Mouse (Mus musculus): ENCODE data around the gene Manbal. TPM values are rescaled to one million over a fixed set of nuclear protein-coding genes. Genes with fewer than 3 reads are reported as not detected.
A peak's percentile ranks its signal among the peaks of the same experiment; 100 is the strongest.

Manbal gene
- polyA plus RNA-seq, 1 experiment, result 68.0 TPM

- no peak for DNase-seq
- Histone ChIP-seq H3K4me3 (ENCODE audit: control insufficient read depth, insufficient read depth, low read length) (no peak overlapping the region), H3K27ac (ENCODE audit: control insufficient read depth, insufficient read depth, low read length) (no peak overlapping the region), H3K4me1 (replicated peaks; ENCODE audit: control insufficient read depth, insufficient read depth, low read length) (no peaks in the 10 kb centered on the region), H3K36me3 (ENCODE audit: control insufficient read depth, insufficient read depth, low read length) (no peaks in the 10 kb centered on the region), H3K27me3 (ENCODE audit: control insufficient read depth, insufficient read depth, low read length) (peaks cover 10% of the 10 kb centered on the region)
- TF ChIP-seq CTCF (IDR thresholded peaks at IDR 0.05; ENCODE audit: borderline replicate concordance, control insufficient read depth, extremely low read depth, insufficient read depth, low read length, poor library complexity), result no peak
- no peak for TF ChIP-seq POLR2A (IDR thresholded peaks at IDR 0.05; ENCODE audit: control insufficient read depth, extremely low read depth, insufficient read depth, low read length, poor library complexity)
- 85% methylated on average over 11 of the region's 11 CpGs for WGBS
Observed at GRCm38 (mm10) chr2:157422854-157423705, 55.7 kb downstream of the Manbal start.

GRCm38 (mm10) chr2:157423706-157424125, 56.3 kb downstream of the Manbal start:
- 14% methylated on average over 21 of the region's 21 CpGs for WGBS
- H3K4me1 ChIP-seq (replicated peaks; ENCODE audit: control insufficient read depth, insufficient read depth, low read length), result no peaks in the 10 kb centered on the region
- H3K36me3 ChIP-seq (ENCODE audit: control insufficient read depth, insufficient read depth, low read length), result no peaks in the 10 kb centered on the region
- TF ChIP-seq POLR2A (IDR thresholded peaks at IDR 0.05; ENCODE audit: control insufficient read depth, extremely low read depth, insufficient read depth, low read length, poor library complexity) (no peak), CTCF (IDR thresholded peaks at IDR 0.05; ENCODE audit: borderline replicate concordance, control insufficient read depth, extremely low read depth, insufficient read depth, low read length, poor library complexity) (no peak)
- peaks cover 10% of the 10 kb centered on the region for H3K27me3 ChIP-seq (ENCODE audit: control insufficient read depth, insufficient read depth, low read length)
- no peak for DNase-seq
- no peak overlapping the region for H3K27ac ChIP-seq (ENCODE audit: control insufficient read depth, insufficient read depth, low read length)
- peak overlapping the region; percentile 15; the same call in 1 of the 2 replicates for H3K4me3 ChIP-seq (ENCODE audit: control insufficient read depth, insufficient read depth, low read length)

GRCm38 (mm10) chr2:157424126-157424903, 56.9 kb downstream of the Manbal start:
- H3K4me3 ChIP-seq (ENCODE audit: control insufficient read depth, insufficient read depth, low read length), result peak overlapping the region; percentile 33
- H3K36me3 ChIP-seq (ENCODE audit: control insufficient read depth, insufficient read depth, low read length), result no peaks in the 10 kb centered on the region
- WGBS, result 6% methylated on average over 88 of the region's 98 CpGs
- H3K4me1 ChIP-seq (replicated peaks; ENCODE audit: control insufficient read depth, insufficient read depth, low read length), result no peaks in the 10 kb centered on the region
- TF ChIP-seq POLR2A (IDR thresholded peaks at IDR 0.05; ENCODE audit: control insufficient read depth, extremely low read depth, insufficient read depth, low read length, poor library complexity), result no peak
- TF ChIP-seq CTCF (IDR thresholded peaks at IDR 0.05; ENCODE audit: borderline replicate concordance, control insufficient read depth, extremely low read depth, insufficient read depth, low read length, poor library complexity), result no peak
- H3K27ac ChIP-seq (ENCODE audit: control insufficient read depth, insufficient read depth, low read length), result no peak overlapping the region
- peaks cover 10% of the 10 kb centered on the region for H3K27me3 ChIP-seq (ENCODE audit: control insufficient read depth, insufficient read depth, low read length)
- peak; percentile 20 for DNase-seq

GRCm38 (mm10) chr2:157424904-157425642, 57.7 kb downstream of the Manbal start:
- Histone ChIP-seq H3K27me3 (ENCODE audit: control insufficient read depth, insufficient read depth, low read length) (peaks cover 10% of the 10 kb centered on the region), H3K4me1 (replicated peaks; ENCODE audit: control insufficient read depth, insufficient read depth, low read length) (peaks cover 5% of the 10 kb centered on the region; the same call in 1 of the 2 replicates), H3K27ac (ENCODE audit: control insufficient read depth, insufficient read depth, low read length) (no peak overlapping the region), H3K4me3 (ENCODE audit: control insufficient read depth, insufficient read depth, low read length) (0 out of 2 replicates have a peak overlapping the region, but pooled peaks have one; percentile 20), H3K36me3 (ENCODE audit: control insufficient read depth, insufficient read depth, low read length) (no peaks in the 10 kb centered on the region)
- no peak for TF ChIP-seq POLR2A (IDR thresholded peaks at IDR 0.05; ENCODE audit: control insufficient read depth, extremely low read depth, insufficient read depth, low read length, poor library complexity)
- no peak for TF ChIP-seq CTCF (IDR thresholded peaks at IDR 0.05; ENCODE audit: borderline replicate concordance, control insufficient read depth, extremely low read depth, insufficient read depth, low read length, poor library complexity)
- 90% methylated on average over 16 of the region's 16 CpGs for WGBS
- no peak for DNase-seq

GRCm38 (mm10) chr2:157425643-157425988, 58.2 kb downstream of the Manbal start:
- Histone ChIP-seq H3K4me3 (ENCODE audit: control insufficient read depth, insufficient read depth, low read length) (no peak overlapping the region), H3K27me3 (ENCODE audit: control insufficient read depth, insufficient read depth, low read length) (peaks cover 10% of the 10 kb centered on the region), H3K4me1 (replicated peaks; ENCODE audit: control insufficient read depth, insufficient read depth, low read length) (peaks cover 5% of the 10 kb centered on the region; the same call in 1 of the 2 replicates), H3K36me3 (ENCODE audit: control insufficient read depth, insufficient read depth, low read length) (no peaks in the 10 kb centered on the region), H3K27ac (ENCODE audit: control insufficient read depth, insufficient read depth, low read length) (no peak overlapping the region)
- WGBS, result 83% methylated on average over 6 of the region's 6 CpGs
- no peak for DNase-seq
- TF ChIP-seq POLR2A (IDR thresholded peaks at IDR 0.05; ENCODE audit: control insufficient read depth, extremely low read depth, insufficient read depth, low read length, poor library complexity) (no peak), CTCF (IDR thresholded peaks at IDR 0.05; ENCODE audit: borderline replicate concordance, control insufficient read depth, extremely low read depth, insufficient read depth, low read length, poor library complexity) (no peak)

GRCm38 (mm10) chr2:157426171-157426570, 58.8 kb downstream of the Manbal start:
- Histone ChIP-seq H3K27me3 (ENCODE audit: control insufficient read depth, insufficient read depth, low read length) (peaks cover 10% of the 10 kb centered on the region), H3K27ac (ENCODE audit: control insufficient read depth, insufficient read depth, low read length) (no peak overlapping the region), H3K36me3 (ENCODE audit: control insufficient read depth, insufficient read depth, low read length) (no peaks in the 10 kb centered on the region), H3K4me1 (replicated peaks; ENCODE audit: control insufficient read depth, insufficient read depth, low read length) (peaks cover 5% of the 10 kb centered on the region; the same call in 1 of the 2 replicates), H3K4me3 (ENCODE audit: control insufficient read depth, insufficient read depth, low read length) (no peak overlapping the region)
- no peak for DNase-seq
- no peak for TF ChIP-seq CTCF (IDR thresholded peaks at IDR 0.05; ENCODE audit: borderline replicate concordance, control insufficient read depth, extremely low read depth, insufficient read depth, low read length, poor library complexity)
- no peak for TF ChIP-seq POLR2A (IDR thresholded peaks at IDR 0.05; ENCODE audit: control insufficient read depth, extremely low read depth, insufficient read depth, low read length, poor library complexity)
- WGBS, result 77% methylated on average over 6 of the region's 6 CpGs

Data from thymus, adult 2 months (tissue).